Mouse (Mus musculus) right cerebral cortex, postnatal 14 days (tissue): ENCODE results near the gene Arid3c.
"Not testable (repeated sequence)": the region's sequence is repeated elsewhere in the genome, so short reads cannot be mapped to it uniquely, and the experiment has no call there.

Experiments used
- DNase-seq: peaks from one replicate; pipeline ENCODE4 v3.0.0; 2022

The Arid3c gene

GRCm38 (mm10) chr4:41731052-41731765 lies at the start of gene Arid3c:
Arid3c (minus strand) TSS chr4:41731142.
- DNase-seq, result no peak

- not testable (repeated sequence) for DNase-seq
Observed at GRCm38 (mm10) chr4:41775840-41776239, 44.9 kb upstream of the Arid3c start.

DNA sequence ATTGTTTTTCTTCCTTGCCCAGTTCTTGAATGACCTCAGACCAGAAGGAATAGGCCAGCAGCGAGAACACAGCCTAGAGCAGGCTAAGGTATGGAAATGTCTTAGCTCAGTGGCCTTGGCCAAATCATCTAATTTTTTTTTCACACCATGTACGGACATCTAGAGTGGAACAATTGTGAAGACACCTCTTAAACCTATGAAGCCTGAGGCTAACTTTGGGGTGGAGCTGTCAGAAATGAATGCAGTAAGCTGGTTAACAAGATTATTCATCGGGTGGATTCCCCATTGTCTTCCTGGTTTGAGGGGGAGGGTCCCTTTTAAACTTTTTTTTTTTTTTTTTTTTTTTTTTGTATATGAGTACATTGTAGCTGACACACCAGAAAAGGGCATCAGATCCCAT lies 43.6 kb upstream of the Arid3c start:
- not testable (repeated sequence) for DNase-seq

GRCm38 (mm10) chr4:41774002-41774401 lies 43.1 kb upstream of the Arid3c start, which contains the start of gene Ccl27a:
Ccl27a (minus strand) TSS chr4:41774247.
- DNase-seq, result peak; percentile 61

DNA sequence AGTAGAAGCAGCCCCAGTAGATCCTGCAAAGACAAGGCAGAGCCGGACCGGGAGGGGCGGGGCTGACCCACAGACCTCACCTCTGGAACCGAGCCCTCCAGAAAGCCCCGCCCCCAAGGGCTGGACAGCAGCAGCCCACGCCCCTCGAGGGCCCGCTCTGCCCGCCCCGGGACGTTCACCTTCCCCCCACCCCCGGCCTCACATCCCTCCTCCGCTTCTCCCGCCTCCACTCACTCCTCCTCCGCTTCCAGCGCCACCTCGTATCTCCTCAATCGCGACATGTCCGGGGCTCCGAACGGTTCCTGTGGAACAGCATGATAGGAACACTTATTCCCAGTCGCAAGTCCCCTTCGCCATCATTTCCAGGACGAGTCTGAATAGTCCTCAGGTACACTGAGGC lies 42.6 kb upstream of the Arid3c start:
- DNase-seq, result not testable (repeated sequence)

GRCm38 (mm10) chr4:41772946-41773345 lies 42.0 kb upstream of the Arid3c start:
- not testable (repeated sequence) for DNase-seq

- not testable (repeated sequence) for DNase-seq
Observed at GRCm38 (mm10) chr4:41767301-41767700, 36.4 kb upstream of the Arid3c start.

DNA sequence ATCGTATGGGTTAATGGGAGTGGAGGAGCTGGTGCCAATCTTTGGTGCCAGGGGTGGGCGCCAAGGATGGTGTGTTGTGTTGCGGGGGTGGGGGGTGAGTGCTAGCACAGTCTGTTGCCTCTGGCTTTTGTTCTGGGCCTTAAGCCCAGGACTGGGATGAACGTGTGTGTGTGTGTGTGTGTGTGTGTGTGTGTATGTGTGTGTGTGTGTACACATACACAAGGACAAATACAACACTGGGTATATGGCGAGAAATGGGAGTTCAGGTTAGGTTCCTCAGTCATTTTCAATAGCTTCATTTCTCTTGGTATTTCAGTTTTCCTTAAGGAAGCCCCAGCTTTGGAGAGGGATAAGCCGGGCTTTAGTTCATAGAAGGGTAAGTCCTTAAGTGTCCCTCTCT lies 32.2 kb upstream of the Arid3c start:
- not testable (repeated sequence) for DNase-seq

DNA sequence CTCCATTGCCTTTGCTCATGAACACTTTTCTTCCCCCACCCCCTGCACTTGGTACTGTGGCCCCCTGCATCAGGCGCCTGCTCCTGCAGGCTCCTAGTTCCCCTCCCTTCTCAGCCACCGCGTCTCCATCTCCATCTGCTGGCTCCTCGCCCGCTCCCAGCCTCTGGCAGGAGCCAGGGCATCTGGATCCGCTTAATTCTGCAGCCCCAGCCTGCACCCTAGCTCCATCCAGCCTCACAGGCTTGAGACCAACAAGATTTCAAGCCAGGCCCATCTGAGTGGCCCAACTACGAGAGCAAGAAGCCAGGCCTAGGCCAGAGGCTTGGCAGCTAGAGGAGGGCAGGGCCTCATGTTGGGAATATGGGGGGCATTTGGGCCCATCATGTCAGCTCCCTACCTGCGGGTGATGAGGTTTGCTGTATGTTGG lies 31.8 kb upstream of the Arid3c start:
- DNase-seq, result peak; percentile 73

- DNase-seq, result no peak
Observed at GRCm38 (mm10) chr4:41762099-41762687, 31.3 kb upstream of the Arid3c start.

DNA sequence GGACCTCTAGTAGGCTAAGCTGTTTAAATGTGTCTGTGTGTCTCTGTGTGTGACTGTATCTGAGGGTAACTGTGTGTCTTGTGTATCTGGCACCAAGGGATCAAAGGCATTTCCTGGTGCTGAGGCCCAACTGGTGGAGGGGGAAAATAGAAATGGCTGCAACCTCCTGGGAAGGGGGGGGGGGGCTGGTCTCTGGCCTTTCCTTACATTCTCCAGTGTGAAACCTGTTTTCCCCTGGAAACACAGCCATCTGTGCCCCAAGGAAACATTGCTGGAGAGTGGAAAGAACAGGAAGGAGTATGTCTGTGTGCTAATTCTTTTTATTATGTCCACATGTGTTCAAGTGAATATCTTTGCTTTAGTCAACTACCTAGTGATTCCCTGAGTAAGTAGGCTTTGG lies 30.7 kb upstream of the Arid3c start:
- no peak for DNase-seq

DNA sequence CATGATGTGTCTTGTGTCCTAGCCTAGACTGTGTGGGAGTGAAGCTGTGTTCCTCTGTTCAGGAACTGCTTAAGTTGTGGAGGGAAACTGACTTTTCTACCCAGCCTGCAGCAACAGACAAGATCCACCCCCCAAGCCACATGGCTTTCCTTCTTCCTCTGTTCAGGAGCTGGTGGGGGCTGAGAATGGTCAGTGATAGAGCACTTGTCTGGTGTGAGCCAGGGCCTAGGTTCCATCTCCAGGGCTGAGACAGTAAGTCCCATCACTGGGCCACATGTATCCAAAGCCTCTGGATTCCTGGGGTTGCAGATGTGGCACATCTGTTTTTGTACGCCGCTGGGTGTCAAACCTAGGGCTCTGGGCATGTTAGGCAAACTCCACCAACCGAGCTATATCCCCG lies 30.0 kb upstream of the Arid3c start:
- no peak for DNase-seq

GRCm38 (mm10) chr4:41760288-41760721 lies 29.4 kb upstream of the Arid3c start:
- peak; percentile 74 for DNase-seq

DNA sequence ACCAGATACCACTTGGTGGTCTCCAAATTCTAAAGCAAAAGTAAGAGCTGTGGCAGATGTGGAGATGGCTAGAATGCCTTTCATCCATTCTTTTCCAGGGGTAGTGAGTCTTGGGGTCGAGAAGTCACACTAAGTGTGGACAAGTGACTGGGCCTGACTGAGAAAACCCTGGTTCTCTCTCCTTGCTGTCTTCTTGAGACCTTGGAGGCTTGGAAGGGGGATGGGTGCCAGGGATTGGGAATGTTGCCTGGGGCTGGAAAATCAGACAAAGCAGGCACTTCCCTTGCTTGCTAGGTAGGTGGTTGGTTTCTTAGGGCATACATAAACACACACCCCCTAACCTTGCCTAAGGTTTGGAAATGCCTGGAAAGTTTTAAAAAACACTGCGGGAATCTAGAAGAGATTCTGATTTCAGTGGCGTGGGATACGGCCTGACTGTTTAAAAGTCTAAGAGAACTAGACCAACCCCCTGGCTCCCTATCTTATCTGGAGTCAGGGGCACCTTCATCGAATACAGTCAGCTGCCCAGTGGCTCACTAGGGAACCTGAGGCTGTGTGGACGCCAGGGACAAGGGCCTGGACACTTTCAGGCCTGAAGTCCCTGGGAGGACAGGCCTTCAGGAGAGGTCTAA lies 28.8 kb upstream of the Arid3c start:
- no peak for DNase-seq

- no peak for DNase-seq
Observed at GRCm38 (mm10) chr4:41759206-41759605, 28.3 kb upstream of the Arid3c start.

GRCm38 (mm10) chr4:41758701-41759100 lies 27.8 kb upstream of the Arid3c start:
- no peak for DNase-seq

- no peak for DNase-seq
Observed at GRCm38 (mm10) chr4:41758021-41758420, 27.1 kb upstream of the Arid3c start.

DNA sequence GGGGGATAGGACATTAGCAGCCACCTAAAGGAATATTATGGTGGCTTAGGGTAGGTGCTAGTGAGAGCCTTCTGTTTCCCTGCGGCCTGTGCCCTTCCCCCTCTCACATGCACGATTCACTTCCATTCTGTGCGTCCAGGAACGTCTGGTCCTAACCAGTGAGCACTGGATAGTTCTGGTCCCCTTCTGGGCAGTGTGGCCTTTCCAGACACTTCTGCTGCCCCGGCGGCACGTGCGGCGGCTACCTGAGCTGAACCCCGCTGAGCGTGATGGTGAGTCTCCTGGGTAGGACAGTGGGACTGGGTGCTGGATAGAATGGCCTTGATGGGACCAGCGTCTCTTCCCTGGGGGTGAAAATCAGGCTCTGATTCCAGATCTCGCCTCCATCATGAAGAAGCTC lies 26.4 kb upstream of the Arid3c start:
- DNase-seq, result no peak

- DNase-seq, result no peak
Observed at GRCm38 (mm10) chr4:41756440-41756839, 25.5 kb upstream of the Arid3c start.

DNA sequence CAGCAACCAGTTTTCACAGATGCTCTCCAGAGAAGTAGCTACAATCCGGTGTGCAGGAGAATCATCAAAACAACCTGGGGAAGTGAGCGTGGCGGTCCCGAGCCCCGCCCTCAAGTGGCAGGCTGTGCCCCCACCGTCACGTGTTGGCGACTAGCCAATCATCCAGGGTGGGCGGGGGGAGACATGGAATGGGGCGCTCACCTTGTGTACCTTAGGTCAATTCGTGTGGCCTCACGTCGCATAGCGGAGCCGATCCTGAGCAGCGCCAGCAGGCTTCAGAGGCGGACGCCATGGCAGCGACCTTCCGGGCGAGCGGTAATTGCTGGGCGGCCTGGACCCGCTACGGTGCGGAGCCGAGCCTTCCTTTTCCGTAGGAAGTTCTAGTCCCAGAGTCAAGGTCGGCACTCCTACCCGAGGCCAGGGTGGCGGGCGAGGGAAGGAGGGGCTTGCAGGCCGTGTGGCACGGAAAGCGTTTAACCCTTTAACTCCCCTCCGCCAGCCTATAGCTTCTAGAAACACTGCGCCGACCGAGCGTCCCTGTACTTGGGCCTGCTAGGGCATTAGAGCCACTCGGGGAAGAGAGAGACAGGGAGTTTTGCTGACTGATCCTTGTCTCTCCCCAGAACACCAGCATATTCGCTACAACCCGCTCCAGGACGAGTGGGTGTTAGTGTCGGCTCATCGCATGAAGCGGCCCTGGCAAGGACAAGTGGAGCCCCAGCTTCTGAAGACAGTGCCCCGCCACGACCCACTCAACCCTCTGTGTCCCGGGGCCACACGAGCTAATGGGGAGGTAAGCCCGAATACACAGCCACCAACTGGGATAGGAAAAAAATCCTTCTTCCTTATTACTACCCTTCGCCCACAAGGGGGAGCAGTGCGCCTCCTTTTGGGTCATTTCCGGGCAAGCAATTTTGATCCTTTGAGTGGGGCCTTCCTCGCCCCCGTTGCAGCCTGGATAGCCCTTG lies 24.7 kb upstream of the Arid3c start, which contains the start of gene Sigmar1:
TSS of gene Sigmar1 (minus strand) at position 820 of the 968 bp plus-strand sequence.
- peak; percentile 82 for DNase-seq

GRCm38 (mm10) chr4:41754797-41755337 lies 23.9 kb upstream of the Arid3c start, which contains the start of gene Galt:
Galt (plus strand) TSS chr4:41755228.
- no peak for DNase-seq

DNA sequence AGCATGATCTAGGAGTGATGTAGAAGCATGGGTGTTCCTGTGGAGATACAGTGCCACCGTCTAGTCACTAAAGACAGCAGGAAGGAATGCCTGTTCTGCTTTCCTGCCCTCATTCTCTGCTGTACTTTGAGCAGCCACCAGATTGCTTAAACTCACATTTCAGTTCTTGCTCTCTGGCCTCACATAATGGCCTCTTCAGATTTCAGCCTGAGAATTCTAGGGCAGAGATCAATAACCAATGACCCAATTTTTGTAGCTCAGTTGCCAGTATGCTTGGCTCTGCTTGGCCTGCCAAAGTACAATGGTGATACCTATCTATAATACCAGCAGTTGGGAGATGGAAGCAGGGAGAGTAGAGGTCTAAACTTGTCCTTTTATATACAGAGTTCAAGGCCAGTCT lies 14.1 kb upstream of the Arid3c start:
- DNase-seq, result no peak
